Mouse (Mus musculus): ENCODE measurements at regions not wholly inside any gene's neighbourhood (a gene's known extent, or its start where the extent isn't known, plus 50 kb on each side); places are given as distances from the start of the nearest gene placed in this dataset.

- Histone ChIP-seq H3K4me3 (ENCODE audit: insufficient read depth, low read depth, low read length) (no peak overlapping the region), H3K27ac (replicated peaks; ENCODE audit: insufficient read depth, low read depth, low read length) (no peak overlapping the region), H3K36me3 (ENCODE audit: control insufficient read depth, insufficient read depth, low read length) (no peaks in the 10 kb centered on the region), H3K9ac (ENCODE audit: low read depth, low read length) (no peak overlapping the region), H3K27me3 (ENCODE audit: control insufficient read depth, insufficient read depth, low read length) (no peaks in the 10 kb centered on the region), H3K79me2 (ENCODE audit: control insufficient read depth, insufficient read depth, low read length) (no peaks in the 10 kb centered on the region), H3K4me1 (ENCODE audit: control insufficient read depth, insufficient read depth, low read length) (no peaks in the 10 kb centered on the region)
- TF ChIP-seq POLR2A (IDR thresholded peaks at IDR 0.05; ENCODE audit: extremely low read depth, insufficient read depth, low read length) (no peak), CTCF (IDR thresholded peaks at IDR 0.05; ENCODE audit: low read depth, low read length) (no peak)
- DNase-seq (ENCODE audit: extremely low read depth, low read depth, low spot score), result no peak
- WGBS, result 7% methylated on average over 1 of the region's 1 CpGs
Measured at GRCm38 (mm10) chr12:107662624-107663023, 174.2 kb downstream of the 3110018I06Rik start.

GRCm38 (mm10) chr12:107667836-107668235 is 179.4 kb downstream of the 3110018I06Rik start:
- no peaks in the 10 kb centered on the region for H3K4me1 ChIP-seq (ENCODE audit: control insufficient read depth, insufficient read depth, low read length)
- 86% methylated on average over 3 of the region's 3 CpGs for WGBS

GRCm38 (mm10) chr12:107669046-107669445 is 180.6 kb downstream of the 3110018I06Rik start:
- DNase-seq (ENCODE audit: extremely low read depth, low read depth, low spot score), result no peak
- TF ChIP-seq POLR2A (IDR thresholded peaks at IDR 0.05; ENCODE audit: extremely low read depth, insufficient read depth, low read length), result no peak
- no peak for TF ChIP-seq CTCF (IDR thresholded peaks at IDR 0.05; ENCODE audit: low read depth, low read length)
- Histone ChIP-seq H3K27me3 (ENCODE audit: control insufficient read depth, insufficient read depth, low read length) (no peaks in the 10 kb centered on the region), H3K9ac (ENCODE audit: low read depth, low read length) (no peak overlapping the region), H3K4me1 (ENCODE audit: control insufficient read depth, insufficient read depth, low read length) (no peaks in the 10 kb centered on the region), H3K79me2 (ENCODE audit: control insufficient read depth, insufficient read depth, low read length) (no peaks in the 10 kb centered on the region), H3K27ac (replicated peaks; ENCODE audit: insufficient read depth, low read depth, low read length) (no peak overlapping the region), H3K4me3 (ENCODE audit: insufficient read depth, low read depth, low read length) (no peak overlapping the region), H3K36me3 (ENCODE audit: control insufficient read depth, insufficient read depth, low read length) (no peaks in the 10 kb centered on the region)
- 91% methylated on average over 5 of the region's 5 CpGs for WGBS

More at GRCm38 (mm10) chr12:107667836-107668235, 179.4 kb downstream of the 3110018I06Rik start:
- no peaks in the 10 kb centered on the region for H3K79me2 ChIP-seq (ENCODE audit: control insufficient read depth, insufficient read depth, low read length)
- H3K36me3 ChIP-seq (ENCODE audit: control insufficient read depth, insufficient read depth, low read length), result no peaks in the 10 kb centered on the region
- no peak overlapping the region for H3K4me3 ChIP-seq (ENCODE audit: insufficient read depth, low read depth, low read length)
- no peak for DNase-seq (ENCODE audit: extremely low read depth, low read depth, low spot score)
- no peak for TF ChIP-seq CTCF (IDR thresholded peaks at IDR 0.05; ENCODE audit: low read depth, low read length)
- no peak for TF ChIP-seq POLR2A (IDR thresholded peaks at IDR 0.05; ENCODE audit: extremely low read depth, insufficient read depth, low read length)
- no peak overlapping the region for H3K27ac ChIP-seq (replicated peaks; ENCODE audit: insufficient read depth, low read depth, low read length)
- H3K27me3 ChIP-seq (ENCODE audit: control insufficient read depth, insufficient read depth, low read length), result no peaks in the 10 kb centered on the region
- H3K9ac ChIP-seq (ENCODE audit: low read depth, low read length), result no peak overlapping the region

- H3K4me1 ChIP-seq (ENCODE audit: control insufficient read depth, insufficient read depth, low read length), result no peaks in the 10 kb centered on the region
- H3K9ac ChIP-seq (ENCODE audit: low read depth, low read length), result no peak overlapping the region
- DNase-seq (ENCODE audit: extremely low read depth, low read depth, low spot score), result no peak
- TF ChIP-seq CTCF (IDR thresholded peaks at IDR 0.05; ENCODE audit: low read depth, low read length), result no peak
- no peak for TF ChIP-seq POLR2A (IDR thresholded peaks at IDR 0.05; ENCODE audit: extremely low read depth, insufficient read depth, low read length)
- no peaks in the 10 kb centered on the region for H3K79me2 ChIP-seq (ENCODE audit: control insufficient read depth, insufficient read depth, low read length)
- 85% methylated on average over 6 of the region's 6 CpGs for WGBS
- H3K27me3 ChIP-seq (ENCODE audit: control insufficient read depth, insufficient read depth, low read length), result no peaks in the 10 kb centered on the region
- no peak overlapping the region for H3K27ac ChIP-seq (replicated peaks; ENCODE audit: insufficient read depth, low read depth, low read length)
- no peak overlapping the region for H3K4me3 ChIP-seq (ENCODE audit: insufficient read depth, low read depth, low read length)
- no peaks in the 10 kb centered on the region for H3K36me3 ChIP-seq (ENCODE audit: control insufficient read depth, insufficient read depth, low read length)
Measured at GRCm38 (mm10) chr12:107669450-107669849, 181.0 kb downstream of the 3110018I06Rik start.

- H3K27me3 ChIP-seq (ENCODE audit: control insufficient read depth, insufficient read depth, low read length), result no peaks in the 10 kb centered on the region
- 72% methylated on average over 10 of the region's 10 CpGs for WGBS
- no peaks in the 10 kb centered on the region for H3K4me1 ChIP-seq (ENCODE audit: control insufficient read depth, insufficient read depth, low read length)
- DNase-seq (ENCODE audit: extremely low read depth, low read depth, low spot score), result no peak
- H3K9ac ChIP-seq (ENCODE audit: low read depth, low read length), result no peak overlapping the region
- no peak overlapping the region for H3K27ac ChIP-seq (replicated peaks; ENCODE audit: insufficient read depth, low read depth, low read length)
- no peak for TF ChIP-seq CTCF (IDR thresholded peaks at IDR 0.05; ENCODE audit: low read depth, low read length)
- no peak for TF ChIP-seq POLR2A (IDR thresholded peaks at IDR 0.05; ENCODE audit: extremely low read depth, insufficient read depth, low read length)
- H3K4me3 ChIP-seq (ENCODE audit: insufficient read depth, low read depth, low read length), result no peak overlapping the region
- H3K36me3 ChIP-seq (ENCODE audit: control insufficient read depth, insufficient read depth, low read length), result no peaks in the 10 kb centered on the region
- no peaks in the 10 kb centered on the region for H3K79me2 ChIP-seq (ENCODE audit: control insufficient read depth, insufficient read depth, low read length)
Measured at GRCm38 (mm10) chr12:107669910-107670309, 181.5 kb downstream of the 3110018I06Rik start.

GRCm38 (mm10) chr12:107677076-107677475 is 188.6 kb downstream of the 3110018I06Rik start:
- TF ChIP-seq POLR2A (IDR thresholded peaks at IDR 0.05; ENCODE audit: extremely low read depth, insufficient read depth, low read length), result no peak
- TF ChIP-seq CTCF (IDR thresholded peaks at IDR 0.05; ENCODE audit: low read depth, low read length), result no peak
- no peak overlapping the region for H3K9ac ChIP-seq (ENCODE audit: low read depth, low read length)
- no peaks in the 10 kb centered on the region for H3K27me3 ChIP-seq (ENCODE audit: control insufficient read depth, insufficient read depth, low read length)
- H3K27ac ChIP-seq (replicated peaks; ENCODE audit: insufficient read depth, low read depth, low read length), result no peak overlapping the region
- H3K79me2 ChIP-seq (ENCODE audit: control insufficient read depth, insufficient read depth, low read length), result no peaks in the 10 kb centered on the region
- H3K4me1 ChIP-seq (ENCODE audit: control insufficient read depth, insufficient read depth, low read length), result no peaks in the 10 kb centered on the region
- no peaks in the 10 kb centered on the region for H3K36me3 ChIP-seq (ENCODE audit: control insufficient read depth, insufficient read depth, low read length)
- 60% methylated on average over 7 of the region's 7 CpGs for WGBS
- no peak overlapping the region for H3K4me3 ChIP-seq (ENCODE audit: insufficient read depth, low read depth, low read length)
- no peak for DNase-seq (ENCODE audit: extremely low read depth, low read depth, low spot score)
